Mouse (Mus musculus) E14TG2a.4 (cell line): Measurements from ENCODE around the gene Ldhal6b.

ENCODE experiments used
- CTCF ChIP-seq: conservative IDR thresholded peaks from 2 replicates; pipeline ENCODE4 v1.5.1; 2014; ENCODE audit warnings: low read length
- POU5F1 ChIP-seq: IDR thresholded peaks from 2 replicates; pipeline ENCODE4 v1.6.1; 2014; ENCODE audit warnings: low read length, borderline replicate concordance

DNA sequence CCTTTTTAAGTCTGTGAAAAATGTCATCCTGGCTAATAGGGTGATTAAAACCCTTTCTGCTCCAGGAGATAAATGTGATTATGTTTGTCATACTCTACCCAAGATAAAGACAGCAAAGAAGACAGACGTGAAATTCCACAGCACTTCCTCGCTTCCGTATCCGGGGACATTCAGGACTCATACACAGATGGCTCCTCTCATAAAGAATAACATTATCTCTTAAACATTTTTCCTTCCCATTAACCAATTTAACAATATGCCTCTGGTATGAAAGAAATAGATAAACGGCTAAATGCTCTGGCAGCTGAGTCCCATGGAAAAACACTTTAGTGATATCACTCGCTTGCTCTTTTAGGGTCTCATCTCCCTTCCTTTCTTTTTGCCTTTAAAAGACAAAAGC, 11.5 kb downstream of the Ldhal6b start:
- TF ChIP-seq CTCF (no peak), POU5F1 (no peak)
